Mouse (Mus musculus): Measurements from ENCODE around the gene Myo3b. TPM values are rescaled to one million over a fixed set of nuclear protein-coding genes. Genes with fewer than 3 reads are reported as not detected.
"Not testable (repeated sequence)": the region's sequence is repeated elsewhere in the genome, so short reads cannot be mapped to it uniquely, and the experiment has no call there.

Myo3b gene
- under 0.01 TPM in 1 of 2 replicates, not detected in the other for polyA plus RNA-seq (2012)

GRCm38 (mm10) chr2:70038752-70039151 is at the start of gene Myo3b:
Gene Myo3b (plus strand): TSS chr2:70039126.
- Histone ChIP-seq H3K27me3 (ENCODE audit: control insufficient read depth) (peaks cover 6% of the 10 kb centered on the region; the same call in 1 of the 2 replicates), H3K9me3 (ENCODE audit: control insufficient read depth, low read length) (no peaks in the 10 kb centered on the region), H3K36me3 (ENCODE audit: control insufficient read depth) (no peaks in the 10 kb centered on the region), H3K4me1 (ENCODE audit: control insufficient read depth) (no peaks in the 10 kb centered on the region; the same call in 1 of the 2 replicates), H3K4me3 (replicated peaks) (no peak within 1 kb of the TSS)
- no peak for TF ChIP-seq TAL1 (IDR thresholded peaks at IDR 0.05; ENCODE audit: low read length)
- TF ChIP-seq GATA1 (IDR thresholded peaks at IDR 0.05; ENCODE audit: low read length), result no peak

GRCm38 (mm10) chr2:69989224-69989623 is 49.7 kb upstream of the Myo3b start:
- no peaks in the 10 kb centered on the region for H3K27me3 ChIP-seq (ENCODE audit: control insufficient read depth)

GRCm38 (mm10) chr2:69990647-69991046 is 48.3 kb upstream of the Myo3b start:
- Histone ChIP-seq H3K4me3 (replicated peaks) (no peak overlapping the region), H3K9me3 (ENCODE audit: control insufficient read depth, low read length) (no peaks in the 10 kb centered on the region), H3K4me1 (ENCODE audit: control insufficient read depth) (peaks cover 12% of the 10 kb centered on the region), H3K27me3 (ENCODE audit: control insufficient read depth) (no peaks in the 10 kb centered on the region), H3K36me3 (ENCODE audit: control insufficient read depth) (peaks cover 61% of the 10 kb centered on the region)
- TF ChIP-seq GATA1 (IDR thresholded peaks at IDR 0.05; ENCODE audit: low read length), result no peak
- TF ChIP-seq TAL1 (IDR thresholded peaks at IDR 0.05; ENCODE audit: low read length), result no peak

More at GRCm38 (mm10) chr2:69989224-69989623, 49.7 kb upstream of the Myo3b start:
- TF ChIP-seq TAL1 (IDR thresholded peaks at IDR 0.05; ENCODE audit: low read length), result no peak
- no peak for TF ChIP-seq GATA1 (IDR thresholded peaks at IDR 0.05; ENCODE audit: low read length)
- H3K4me3 ChIP-seq (replicated peaks), result no peak overlapping the region
- no peaks in the 10 kb centered on the region; the same call in 1 of the 2 replicates for H3K4me1 ChIP-seq (ENCODE audit: control insufficient read depth)
- H3K36me3 ChIP-seq (ENCODE audit: control insufficient read depth), result peaks cover 60% of the 10 kb centered on the region
- no peaks in the 10 kb centered on the region for H3K9me3 ChIP-seq (ENCODE audit: control insufficient read depth, low read length)

GRCm38 (mm10) chr2:69994082-69994736 is 44.7 kb upstream of the Myo3b start:
- Histone ChIP-seq H3K36me3 (ENCODE audit: control insufficient read depth) (peaks cover 69% of the 10 kb centered on the region), H3K4me1 (ENCODE audit: control insufficient read depth) (peaks cover 39% of the 10 kb centered on the region)
- H3K9me3 ChIP-seq (ENCODE audit: control insufficient read depth, low read length); H3K4me3 ChIP-seq (replicated peaks); H3K27me3 ChIP-seq (ENCODE audit: control insufficient read depth): not testable (repeated sequence)

- TF ChIP-seq TAL1 (IDR thresholded peaks at IDR 0.05; ENCODE audit: low read length) (no peak), GATA1 (IDR thresholded peaks at IDR 0.05; ENCODE audit: low read length) (no peak)
- Histone ChIP-seq H3K4me1 (ENCODE audit: control insufficient read depth) (peaks cover 45% of the 10 kb centered on the region), H3K36me3 (ENCODE audit: control insufficient read depth) (peaks cover 63% of the 10 kb centered on the region)
These were observed 44.1 kb upstream of the Myo3b start for GRCm38 (mm10) chr2:69994779-69995178.

GRCm38 (mm10) chr2:69999097-69999770 is 39.7 kb upstream of the Myo3b start:
- Histone ChIP-seq H3K4me1 (ENCODE audit: control insufficient read depth) (peaks cover 63% of the 10 kb centered on the region), H3K4me3 (replicated peaks) (peak overlapping the region; percentile 48), H3K27me3 (ENCODE audit: control insufficient read depth) (no peaks in the 10 kb centered on the region), H3K9me3 (ENCODE audit: control insufficient read depth, low read length) (no peaks in the 10 kb centered on the region), H3K36me3 (ENCODE audit: control insufficient read depth) (peaks cover 56% of the 10 kb centered on the region)
- peak; percentile 93 for TF ChIP-seq GATA1 (IDR thresholded peaks at IDR 0.05; ENCODE audit: low read length)
- TF ChIP-seq TAL1 (IDR thresholded peaks at IDR 0.05; ENCODE audit: low read length), result peak; percentile 91

More at GRCm38 (mm10) chr2:69994779-69995178, 44.1 kb upstream of the Myo3b start:
- no peaks in the 10 kb centered on the region for H3K9me3 ChIP-seq (ENCODE audit: control insufficient read depth, low read length)
- no peaks in the 10 kb centered on the region for H3K27me3 ChIP-seq (ENCODE audit: control insufficient read depth)
- H3K4me3 ChIP-seq (replicated peaks), result no peak overlapping the region

- no peak overlapping the region for H3K4me3 ChIP-seq (replicated peaks)
- H3K9me3 ChIP-seq (ENCODE audit: control insufficient read depth, low read length), result no peaks in the 10 kb centered on the region
- TF ChIP-seq TAL1 (IDR thresholded peaks at IDR 0.05; ENCODE audit: low read length) (no peak), GATA1 (IDR thresholded peaks at IDR 0.05; ENCODE audit: low read length) (no peak)
- peaks cover 58% of the 10 kb centered on the region for H3K4me1 ChIP-seq (ENCODE audit: control insufficient read depth)
- H3K36me3 ChIP-seq (ENCODE audit: control insufficient read depth), result peaks cover 54% of the 10 kb centered on the region
- H3K27me3 ChIP-seq (ENCODE audit: control insufficient read depth), result no peaks in the 10 kb centered on the region
These were observed 38.6 kb upstream of the Myo3b start for GRCm38 (mm10) chr2:70000316-70000715.

- no peak for TF ChIP-seq GATA1 (IDR thresholded peaks at IDR 0.05; ENCODE audit: low read length)
- TF ChIP-seq TAL1 (IDR thresholded peaks at IDR 0.05; ENCODE audit: low read length), result no peak
- Histone ChIP-seq H3K4me1 (ENCODE audit: control insufficient read depth) (peaks cover 11% of the 10 kb centered on the region), H3K4me3 (replicated peaks) (no peak overlapping the region), H3K27me3 (ENCODE audit: control insufficient read depth) (no peaks in the 10 kb centered on the region), H3K36me3 (ENCODE audit: control insufficient read depth) (peaks cover 45% of the 10 kb centered on the region), H3K9me3 (ENCODE audit: control insufficient read depth, low read length) (no peaks in the 10 kb centered on the region)
These were observed 32.4 kb upstream of the Myo3b start for GRCm38 (mm10) chr2:70006492-70006891.

- Histone ChIP-seq H3K4me1 (ENCODE audit: control insufficient read depth) (no peaks in the 10 kb centered on the region; the same call in 1 of the 2 replicates), H3K27me3 (ENCODE audit: control insufficient read depth) (no peaks in the 10 kb centered on the region), H3K9me3 (ENCODE audit: control insufficient read depth, low read length) (no peaks in the 10 kb centered on the region), H3K36me3 (ENCODE audit: control insufficient read depth) (peaks cover 54% of the 10 kb centered on the region), H3K4me3 (replicated peaks) (no peak overlapping the region)
- TF ChIP-seq TAL1 (IDR thresholded peaks at IDR 0.05; ENCODE audit: low read length), result no peak
- no peak for TF ChIP-seq GATA1 (IDR thresholded peaks at IDR 0.05; ENCODE audit: low read length)
These were observed 26.0 kb upstream of the Myo3b start for GRCm38 (mm10) chr2:70012941-70013340.

Measured in erythroblast, embryonic 14.5 days (primary cell).